Mouse (Mus musculus): ENCODE data around the gene Ttll11. TPM values are rescaled to one million over a fixed set of nuclear protein-coding genes. Genes with fewer than 3 reads are reported as not detected.

The Ttll11 gene
- polyA plus RNA-seq (2015; fragmentation: Nextera tagmentation; extraction: Ambion mirVana): 2.0 and 2.1 TPM in 2 replicates

DNA sequence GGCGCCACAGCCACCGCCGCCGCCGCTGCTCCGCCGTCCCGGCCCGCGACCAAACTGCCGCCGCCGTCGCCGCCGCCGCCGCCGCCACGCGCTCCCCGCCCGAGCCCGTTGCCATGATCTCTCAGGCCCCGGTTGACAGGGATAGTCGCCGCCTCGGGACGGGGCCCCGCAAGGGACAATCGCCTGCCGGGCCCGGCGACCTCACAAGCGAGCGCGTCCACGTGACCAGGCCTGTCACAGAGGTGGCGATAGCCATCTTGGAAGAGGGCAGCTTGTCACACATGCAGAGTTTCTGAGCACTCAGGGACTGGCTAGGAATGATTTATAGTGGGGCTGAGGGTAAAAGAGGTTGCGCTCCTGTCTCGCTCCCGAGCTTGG is at the start of gene Ttll11:
TSS of gene Ttll11 (minus strand) at position 270 of the 378 bp plus-strand sequence.
- no peak within 1 kb of the TSS; the same call in 1 of the 2 replicates for H3K27ac ChIP-seq

GRCm38 (mm10) chr2:36023291-36023690 is 43.6 kb upstream of the Ttll11 start:
- no peak overlapping the region for H3K27ac ChIP-seq
- 37% methylated on average over 3 of the region's 3 CpGs for WGBS
- peaks cover 9% of the 10 kb centered on the region for H3K4me1 ChIP-seq
- no peak overlapping the region for H3K9ac ChIP-seq
- no peak overlapping the region for H3K4me2 ChIP-seq
- no peaks in the 10 kb centered on the region for H3K36me3 ChIP-seq
- no peak for ATAC-seq (ENCODE audit: insufficient number of reproducible peaks, insufficient read depth, low FRiP score, low TSS enrichment, low read depth)
- H3K9me3 ChIP-seq: no peaks in the 10 kb centered on the region
- H3K4me3 ChIP-seq: no peak overlapping the region
- H3K27me3 ChIP-seq: peaks cover 10% of the 10 kb centered on the region

More for the DNA sequence above, at the start of gene Ttll11:
- H3K27me3 ChIP-seq: 0 out of 2 replicates have a peak, but pooled peaks cover 7% of the 10 kb centered on the region
- peak; percentile 73 for ATAC-seq (ENCODE audit: insufficient number of reproducible peaks, insufficient read depth, low FRiP score, low TSS enrichment, low read depth)
- under 1% methylated on average over 42 of the region's 42 CpGs for WGBS
- peak within 1 kb of the TSS; percentile 91 for H3K9ac ChIP-seq
- peak within 1 kb of the TSS; percentile 96 for H3K4me2 ChIP-seq
- peaks cover 15% of the 10 kb centered on the region for H3K4me1 ChIP-seq
- H3K9me3 ChIP-seq: no peaks in the 10 kb centered on the region
- H3K36me3 ChIP-seq: no peaks in the 10 kb centered on the region
- H3K4me3 ChIP-seq: peak within 1 kb of the TSS; percentile 81

GRCm38 (mm10) chr2:36021385-36022159 is 41.9 kb upstream of the Ttll11 start:
- ATAC-seq (ENCODE audit: insufficient number of reproducible peaks, insufficient read depth, low FRiP score, low TSS enrichment, low read depth): no peak
- H3K4me2 ChIP-seq: peak overlapping the region; percentile 71
- no peaks in the 10 kb centered on the region for H3K36me3 ChIP-seq
- H3K4me1 ChIP-seq: peaks cover 9% of the 10 kb centered on the region
- H3K9me3 ChIP-seq: no peaks in the 10 kb centered on the region
- peak overlapping the region; percentile 33 for H3K9ac ChIP-seq
- no peak overlapping the region for H3K27ac ChIP-seq
- peaks cover 10% of the 10 kb centered on the region for H3K27me3 ChIP-seq
- 10% methylated on average over 32 of the region's 32 CpGs for WGBS
- peak overlapping the region; percentile 37 for H3K4me3 ChIP-seq

DNA sequence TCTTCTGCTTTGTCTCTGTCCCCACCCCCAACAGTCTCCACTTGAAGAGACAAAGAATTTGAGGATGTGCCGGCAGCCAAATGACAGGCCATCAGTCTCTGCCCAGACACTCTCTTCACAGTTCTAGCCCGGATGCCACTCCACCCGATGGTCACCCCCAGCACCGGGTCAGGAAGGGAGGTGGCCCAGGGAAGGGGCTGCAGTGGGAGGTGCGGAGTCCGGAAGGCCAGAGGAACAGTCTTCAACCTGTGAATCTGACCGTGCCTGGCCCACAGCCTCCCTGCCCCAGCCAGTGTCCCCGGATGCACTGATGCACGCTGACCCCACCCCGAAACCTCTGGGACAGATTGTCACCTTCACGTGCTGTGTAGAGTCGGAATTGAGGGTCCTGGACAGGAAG is 33.3 kb upstream of the Ttll11 start:
- H3K4me2 ChIP-seq: no peak overlapping the region
- 71% methylated on average over 12 of the region's 12 CpGs for WGBS

DNA sequence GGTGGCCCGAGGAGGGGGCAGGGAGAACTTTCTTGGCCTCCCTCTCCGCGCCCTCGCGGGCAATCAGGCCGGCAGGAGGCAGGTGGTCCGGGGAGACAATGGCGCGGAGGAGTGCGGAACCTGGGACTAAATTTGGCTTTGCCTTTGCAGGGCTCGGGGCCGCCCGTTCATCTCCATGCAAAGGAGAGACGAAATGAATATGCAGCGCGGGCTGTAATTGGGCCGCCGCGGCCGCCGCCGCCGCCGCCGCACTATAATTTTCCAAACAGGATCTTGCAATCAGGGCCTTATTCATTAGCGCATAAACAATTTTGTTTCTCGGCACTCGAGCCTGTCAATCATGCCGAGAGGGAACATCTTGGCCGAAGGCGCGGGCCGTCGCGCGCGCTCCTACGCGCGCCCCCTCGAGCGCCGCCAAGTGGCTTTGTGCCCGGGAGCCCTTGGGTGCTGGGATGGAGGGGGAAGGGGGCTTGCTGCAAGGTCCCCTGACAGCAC is 31.7 kb upstream of the Ttll11 start:
- 0% methylated on average over 44 of the region's 44 CpGs for WGBS
- peak overlapping the region; percentile 81 for H3K4me2 ChIP-seq
- no peaks in the 10 kb centered on the region for H3K9me3 ChIP-seq
- H3K27ac ChIP-seq: no peak overlapping the region
- peak overlapping the region; percentile 49 for H3K4me3 ChIP-seq
- peaks cover 21% of the 10 kb centered on the region for H3K27me3 ChIP-seq
- H3K4me1 ChIP-seq: peaks cover 15% of the 10 kb centered on the region
- no peak for ATAC-seq (ENCODE audit: insufficient number of reproducible peaks, insufficient read depth, low FRiP score, low TSS enrichment, low read depth)
- no peaks in the 10 kb centered on the region for H3K36me3 ChIP-seq
- H3K9ac ChIP-seq: peak overlapping the region; percentile 60

More for the DNA sequence above, 33.3 kb upstream of the Ttll11 start:
- no peak overlapping the region for H3K27ac ChIP-seq
- H3K9ac ChIP-seq: no peak overlapping the region
- no peak for ATAC-seq (ENCODE audit: insufficient number of reproducible peaks, insufficient read depth, low FRiP score, low TSS enrichment, low read depth)
- no peak overlapping the region for H3K4me3 ChIP-seq
- H3K27me3 ChIP-seq: peaks cover 21% of the 10 kb centered on the region
- peaks cover 15% of the 10 kb centered on the region for H3K4me1 ChIP-seq
- no peaks in the 10 kb centered on the region for H3K9me3 ChIP-seq
- H3K36me3 ChIP-seq: no peaks in the 10 kb centered on the region

GRCm38 (mm10) chr2:36010579-36010978 is 30.9 kb upstream of the Ttll11 start:
- no peak for ATAC-seq (ENCODE audit: insufficient number of reproducible peaks, insufficient read depth, low FRiP score, low TSS enrichment, low read depth)
- peak overlapping the region; percentile 49; the same call in 1 of the 2 replicates for H3K4me3 ChIP-seq
- H3K27ac ChIP-seq: 0 out of 2 replicates have a peak overlapping the region, but pooled peaks have one; percentile 16
- H3K27me3 ChIP-seq: peaks cover 21% of the 10 kb centered on the region
- H3K36me3 ChIP-seq: no peaks in the 10 kb centered on the region
- peak overlapping the region; percentile 81 for H3K4me2 ChIP-seq
- peaks cover 15% of the 10 kb centered on the region for H3K4me1 ChIP-seq
- H3K9me3 ChIP-seq: no peaks in the 10 kb centered on the region
- peak overlapping the region; percentile 60; the same call in 1 of the 2 replicates for H3K9ac ChIP-seq
- 37% methylated on average over 8 of the region's 8 CpGs for WGBS

- ATAC-seq (ENCODE audit: insufficient number of reproducible peaks, insufficient read depth, low FRiP score, low TSS enrichment, low read depth): no peak
- 18% methylated on average over 4 of the region's 4 CpGs for WGBS
- H3K4me3 ChIP-seq: no peak overlapping the region
Observed at GRCm38 (mm10) chr2:36009386-36009785, 29.7 kb upstream of the Ttll11 start.

GRCm38 (mm10) chr2:36008071-36008470 is 28.4 kb upstream of the Ttll11 start:
- WGBS: 7% methylated on average over 1 of the region's 1 CpGs
- peaks cover 29% of the 10 kb centered on the region for H3K27me3 ChIP-seq
- no peaks in the 10 kb centered on the region for H3K36me3 ChIP-seq

More at GRCm38 (mm10) chr2:36009386-36009785, 29.7 kb upstream of the Ttll11 start:
- Histone ChIP-seq H3K27ac (no peak overlapping the region), H3K9ac (no peak overlapping the region), H3K4me1 (peaks cover 16% of the 10 kb centered on the region), H3K4me2 (no peak overlapping the region), H3K9me3 (no peaks in the 10 kb centered on the region), H3K36me3 (no peaks in the 10 kb centered on the region), H3K27me3 (peaks cover 23% of the 10 kb centered on the region)

GRCm38 (mm10) chr2:36002188-36002587 is 22.5 kb upstream of the Ttll11 start:
- no peak for ATAC-seq (ENCODE audit: insufficient number of reproducible peaks, insufficient read depth, low FRiP score, low TSS enrichment, low read depth)
- H3K27ac ChIP-seq: no peak overlapping the region
- no peaks in the 10 kb centered on the region for H3K9me3 ChIP-seq
- peaks cover 4% of the 10 kb centered on the region; the same call in 1 of the 2 replicates for H3K4me1 ChIP-seq
- H3K4me2 ChIP-seq: no peak overlapping the region
- H3K36me3 ChIP-seq: no peaks in the 10 kb centered on the region
- no peak overlapping the region for H3K4me3 ChIP-seq
- H3K27me3 ChIP-seq: peaks cover 18% of the 10 kb centered on the region
- WGBS: 46% methylated on average over 6 of the region's 6 CpGs
- H3K9ac ChIP-seq: no peak overlapping the region

More at GRCm38 (mm10) chr2:36008071-36008470, 28.4 kb upstream of the Ttll11 start:
- Histone ChIP-seq H3K4me1 (peaks cover 19% of the 10 kb centered on the region), H3K4me2 (no peak overlapping the region), H3K27ac (no peak overlapping the region), H3K4me3 (no peak overlapping the region), H3K9ac (no peak overlapping the region), H3K9me3 (no peaks in the 10 kb centered on the region)
- ATAC-seq (ENCODE audit: insufficient number of reproducible peaks, insufficient read depth, low FRiP score, low TSS enrichment, low read depth): no peak

GRCm38 (mm10) chr2:36000390-36000789 is 20.7 kb upstream of the Ttll11 start:
- peaks cover 18% of the 10 kb centered on the region for H3K27me3 ChIP-seq
- H3K27ac ChIP-seq: no peak overlapping the region
- no peak overlapping the region for H3K4me3 ChIP-seq
- no peak overlapping the region for H3K4me2 ChIP-seq
- 44% methylated on average over 1 of the region's 1 CpGs for WGBS
- H3K36me3 ChIP-seq: no peaks in the 10 kb centered on the region
- no peak overlapping the region for H3K9ac ChIP-seq
- no peaks in the 10 kb centered on the region for H3K9me3 ChIP-seq
- peaks cover 4% of the 10 kb centered on the region; the same call in 1 of the 2 replicates for H3K4me1 ChIP-seq
- ATAC-seq (ENCODE audit: insufficient number of reproducible peaks, insufficient read depth, low FRiP score, low TSS enrichment, low read depth): no peak

DNA sequence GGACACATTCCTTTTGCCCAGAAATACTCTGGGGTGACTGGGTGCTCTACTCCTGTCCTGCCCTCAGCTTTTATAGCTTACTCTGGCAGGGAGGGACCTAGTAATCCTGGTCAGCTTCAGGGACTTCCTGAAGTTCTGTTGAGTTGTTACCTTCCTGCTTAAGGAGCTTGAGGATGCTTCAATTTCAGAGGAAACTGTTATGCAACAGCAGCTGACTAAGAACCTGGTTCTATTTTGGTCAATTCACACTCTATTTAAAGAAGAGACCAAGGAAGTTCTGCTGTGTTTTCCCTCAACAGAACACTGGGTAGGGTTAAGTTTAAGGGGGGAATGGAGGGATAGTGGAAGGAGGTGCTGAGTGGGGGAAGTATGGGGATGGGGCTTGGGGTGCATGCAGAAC is 19.5 kb upstream of the Ttll11 start:
- H3K4me1 ChIP-seq: peaks cover under 1% of the 10 kb centered on the region; the same call in 1 of the 2 replicates
- ATAC-seq (ENCODE audit: insufficient number of reproducible peaks, insufficient read depth, low FRiP score, low TSS enrichment, low read depth): no peak
- H3K9me3 ChIP-seq: no peaks in the 10 kb centered on the region
- no peak overlapping the region for H3K4me2 ChIP-seq
- H3K27ac ChIP-seq: no peak overlapping the region
- peaks cover 19% of the 10 kb centered on the region for H3K27me3 ChIP-seq
- no peak overlapping the region for H3K4me3 ChIP-seq
- H3K36me3 ChIP-seq: no peaks in the 10 kb centered on the region
- H3K9ac ChIP-seq: no peak overlapping the region

DNA sequence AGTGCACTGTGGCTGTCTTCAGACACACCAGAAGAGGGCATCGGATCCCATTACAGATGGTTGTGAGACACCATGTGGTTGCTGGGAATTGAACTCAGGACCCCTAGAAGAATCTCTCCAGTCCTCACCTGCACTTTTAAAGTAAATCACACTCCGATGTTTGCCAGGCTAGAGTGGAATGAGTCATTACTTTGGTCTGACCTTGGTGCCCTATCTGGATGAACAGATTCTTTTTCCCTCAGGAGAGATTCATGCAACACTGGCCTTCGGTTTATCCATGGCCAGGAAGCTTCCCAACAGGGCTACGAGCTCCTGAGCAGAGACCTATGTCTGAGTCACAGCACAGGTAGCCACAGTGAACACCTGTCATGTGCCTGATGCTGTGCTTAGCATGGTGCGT is 18.7 kb upstream of the Ttll11 start:
- H3K27ac ChIP-seq: no peak overlapping the region
- H3K9ac ChIP-seq: no peak overlapping the region
- ATAC-seq (ENCODE audit: insufficient number of reproducible peaks, insufficient read depth, low FRiP score, low TSS enrichment, low read depth): no peak
- no peak overlapping the region for H3K4me2 ChIP-seq
- H3K4me1 ChIP-seq: no peaks in the 10 kb centered on the region
- H3K27me3 ChIP-seq: 0 out of 2 replicates have a peak, but pooled peaks cover 15% of the 10 kb centered on the region
- 82% methylated on average over 5 of the region's 5 CpGs for WGBS
- H3K36me3 ChIP-seq: no peaks in the 10 kb centered on the region
- H3K9me3 ChIP-seq: no peaks in the 10 kb centered on the region
- H3K4me3 ChIP-seq: no peak overlapping the region

Data from embryonic facial prominence, embryonic 13.5 days (tissue).